Mouse (Mus musculus): ENCODE measurements at regions not wholly inside any gene's neighbourhood (a gene's known extent, or its start where the extent isn't known, plus 50 kb on each side); places are given as distances from the start of the nearest gene placed in this dataset.

DNA sequence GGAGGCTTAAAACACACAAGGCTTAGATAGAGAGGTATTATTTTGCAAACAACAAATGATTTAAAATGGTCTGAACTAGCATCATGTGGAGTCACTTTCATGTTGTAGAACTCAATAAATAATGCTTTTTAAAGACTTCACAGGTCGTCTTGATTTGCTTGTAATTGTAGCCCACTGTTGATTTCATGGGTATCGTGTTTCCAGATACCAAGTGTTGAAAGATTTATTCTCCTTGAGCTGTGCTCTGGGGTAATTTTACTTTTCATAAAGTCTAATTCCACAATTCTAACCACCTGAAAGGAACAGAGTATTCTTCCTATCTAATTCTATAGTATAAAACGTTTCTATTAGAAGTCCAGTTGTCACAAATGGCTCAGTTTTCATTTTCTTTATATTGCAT, 216.7 kb downstream of the Dph6 start:
- TF ChIP-seq POLR2A (IDR thresholded peaks at IDR 0.05; ENCODE audit: low read depth, low read length), result no peak
- TF ChIP-seq NRF1 (IDR thresholded peaks at IDR 0.05; ENCODE audit: low read depth, low read length), result no peak
- no peak for TF ChIP-seq CTCF (conservative IDR thresholded peaks at IDR 0.05 in 1 of 2, IDR thresholded peaks at IDR 0.05 in 1 of 2; ENCODE audit: low read depth in 2 of 2, low read length in 2 of 2)
- TF ChIP-seq CHD2 (IDR thresholded peaks at IDR 0.05; ENCODE audit: low read length), result no peak
- TF ChIP-seq USF1 (IDR thresholded peaks at IDR 0.05; ENCODE audit: low read depth, low read length), result no peak
- no peak for TF ChIP-seq ZC3H11A (IDR thresholded peaks at IDR 0.05; ENCODE audit: low read depth, low read length)
- no peak for TF ChIP-seq MXI1 (IDR thresholded peaks at IDR 0.05; ENCODE audit: low read depth, low read length)
- TF ChIP-seq POLR2AphosphoS2 (IDR thresholded peaks at IDR 0.05; ENCODE audit: low read depth, low read length), result no peak
- no peak for TF ChIP-seq MAZ (IDR thresholded peaks at IDR 0.05; ENCODE audit: low read depth, low read length)
- TF ChIP-seq TCF12 (IDR thresholded peaks at IDR 0.05; ENCODE audit: low read depth, low read length), result no peak

All from CH12.LX (cell line).